Mouse (Mus musculus) right cerebral cortex, postnatal 4 days (tissue): ENCODE data around the gene Galnt4.

Experiments used
- DNase-seq: peaks from one replicate; pipeline ENCODE4 v3.0.0-alpha.2; 2022

Gene Galnt4

GRCm38 (mm10) chr10:99107964-99108363 lies at the start of gene Galnt4:
Gene Galnt4 (plus strand): TSS chr10:99108159.
- peak; percentile 48 for DNase-seq

GRCm38 (mm10) chr10:99060588-99060987 lies 47.4 kb upstream of the Galnt4 start:
- DNase-seq = no peak

- DNase-seq = no peak
These were observed 46.5 kb upstream of the Galnt4 start for GRCm38 (mm10) chr10:99061418-99061817.

- no peak for DNase-seq
These were observed 45.4 kb upstream of the Galnt4 start for GRCm38 (mm10) chr10:99062546-99062945.

GRCm38 (mm10) chr10:99076113-99076895 lies 31.7 kb upstream of the Galnt4 start:
- no peak for DNase-seq

GRCm38 (mm10) chr10:99078621-99079020 lies 29.3 kb upstream of the Galnt4 start:
- no peak for DNase-seq

GRCm38 (mm10) chr10:99081569-99081990 lies 26.4 kb upstream of the Galnt4 start:
- no peak for DNase-seq

- peak; percentile 20 for DNase-seq
These were observed 24.4 kb upstream of the Galnt4 start for GRCm38 (mm10) chr10:99083431-99084003.

GRCm38 (mm10) chr10:99084397-99085239 lies 23.3 kb upstream of the Galnt4 start:
- DNase-seq = peak; percentile 98

GRCm38 (mm10) chr10:99085240-99085587 lies 22.7 kb upstream of the Galnt4 start:
- no peak for DNase-seq

- no peak for DNase-seq
These were observed 21.9 kb upstream of the Galnt4 start for GRCm38 (mm10) chr10:99086029-99086428.

GRCm38 (mm10) chr10:99089906-99090305 lies 18.1 kb upstream of the Galnt4 start:
- DNase-seq = no peak

GRCm38 (mm10) chr10:99093364-99093763 lies 14.6 kb upstream of the Galnt4 start:
- no peak for DNase-seq

- DNase-seq = no peak
These were observed 12.8 kb upstream of the Galnt4 start for GRCm38 (mm10) chr10:99095114-99095513.

- peak; percentile 30 for DNase-seq
These were observed 10.6 kb upstream of the Galnt4 start for GRCm38 (mm10) chr10:99097374-99097773.

GRCm38 (mm10) chr10:99105522-99105921 lies 2.4 kb upstream of the Galnt4 start:
- DNase-seq = no peak

- no peak for DNase-seq
These were observed 1.7 kb upstream of the Galnt4 start for GRCm38 (mm10) chr10:99106311-99106702.

- DNase-seq = peak; percentile 88
These were observed 992 bp upstream of the Galnt4 start, which contains the start of gene Poc1b for GRCm38 (mm10) chr10:99106703-99107631. Gene Poc1b (plus strand): TSS chr10:99107036.

- no peak for DNase-seq
These were observed 548 bp downstream of the Galnt4 start for GRCm38 (mm10) chr10:99108431-99108982.

GRCm38 (mm10) chr10:99113533-99113932 lies 5.6 kb downstream of the Galnt4 start:
- no peak for DNase-seq

GRCm38 (mm10) chr10:99114295-99114694 lies 6.3 kb downstream of the Galnt4 start:
- DNase-seq = no peak
